Mouse (Mus musculus) adrenal gland, postnatal 25 days (tissue): ENCODE results near the gene Nlrc3. TPM values are rescaled to one million over a fixed set of nuclear protein-coding genes. Genes with fewer than 3 reads are reported as not detected.
"Not testable (repeated sequence)": the region's sequence is repeated elsewhere in the genome, so short reads cannot be mapped to it uniquely, and the experiment has no call there.

Experiments
- DNase-seq: peaks from one replicate; pipeline ENCODE4 v3.0.0; 2021; ENCODE audit warnings: mixed read lengths
- long read RNA-seq: library from polyadenylated mRNA; stranded (forward); transcript quantifications from one replicate; pipeline ENCODE4 v2.0.0, GENCODE M21; 2021
- total RNA-seq: library from RNA; stranded (reverse); gene quantifications from 2 replicates; pipeline ENCODE4 v1.2.3, GENCODE M21; 2021

The Nlrc3 gene
- total RNA-seq = 3.7 and 4.3 TPM in 2 replicates
- long read RNA-seq, partial matches to known transcripts = 1 of 1 reads
- long read RNA-seq, other reads (novel, unspliced or antisense) = 0 of 1 reads

DNA sequence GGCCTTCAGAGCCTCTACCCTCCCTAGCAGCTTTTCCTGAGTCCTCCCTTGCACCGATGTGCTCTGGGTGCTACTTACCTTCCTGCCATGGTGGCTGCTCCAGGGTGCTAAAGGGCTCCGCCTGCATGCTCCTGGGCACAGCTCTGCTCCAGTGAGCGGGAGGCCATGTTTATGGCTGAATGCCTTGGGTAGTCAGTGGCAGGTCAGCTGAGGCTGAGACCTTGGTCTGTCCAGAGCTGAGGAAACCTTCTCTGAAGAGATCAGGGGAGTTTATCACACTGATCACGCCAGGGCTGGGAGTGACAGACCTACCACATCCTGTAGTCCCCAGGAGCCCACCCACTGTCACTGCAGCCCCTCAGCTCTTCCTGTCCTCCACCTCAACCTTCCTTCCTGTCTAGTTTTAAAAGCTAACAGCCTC, at the start of gene Nlrc3:
TSS of gene Nlrc3 (minus strand) at position 382 of the 421 bp plus-strand sequence.
- no peak for DNase-seq

- no peak for DNase-seq
Measured at GRCm38 (mm10) chr16:4022719-4023118, 46.3 kb upstream of the Nlrc3 start.

DNA sequence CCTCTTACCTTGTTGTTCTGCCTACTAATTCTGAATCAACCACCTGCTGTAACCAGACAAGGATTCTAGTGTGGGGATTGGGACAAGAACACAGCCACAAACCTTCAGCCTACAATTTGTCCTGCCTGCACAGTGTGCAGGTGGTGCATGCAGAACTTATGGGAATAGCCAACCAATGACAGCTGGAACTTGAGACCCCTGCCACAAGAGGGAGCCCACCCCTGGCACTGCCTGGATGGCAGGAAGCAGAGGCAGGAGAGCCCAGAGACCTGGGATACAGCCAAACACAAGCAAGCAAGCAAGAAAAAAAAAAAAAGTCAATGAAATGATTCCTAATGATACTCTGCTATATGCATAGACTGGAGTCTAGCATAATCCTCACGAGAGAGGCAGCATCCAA, 44.8 kb upstream of the Nlrc3 start:
- DNase-seq = no peak

DNA sequence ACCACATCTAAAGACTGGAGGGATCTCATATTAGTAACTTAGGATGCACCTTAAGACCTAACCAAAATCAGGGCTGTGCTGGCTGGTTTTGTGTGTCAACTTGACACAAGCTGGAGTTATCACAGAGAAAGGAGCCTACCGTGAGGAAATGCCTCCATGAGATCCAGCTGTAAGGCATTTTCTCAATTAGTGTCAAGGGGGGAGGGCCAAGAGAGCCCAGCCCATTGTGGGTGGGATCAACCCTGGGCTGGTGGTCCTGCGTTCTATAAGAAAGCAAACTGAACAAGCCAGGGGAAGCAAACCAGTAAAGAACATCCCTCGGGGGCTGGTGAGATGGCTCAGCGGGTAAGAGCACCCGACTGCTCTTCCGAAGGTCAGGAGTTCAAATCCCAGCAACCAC, 41.0 kb upstream of the Nlrc3 start:
- not testable (repeated sequence) for DNase-seq

DNA sequence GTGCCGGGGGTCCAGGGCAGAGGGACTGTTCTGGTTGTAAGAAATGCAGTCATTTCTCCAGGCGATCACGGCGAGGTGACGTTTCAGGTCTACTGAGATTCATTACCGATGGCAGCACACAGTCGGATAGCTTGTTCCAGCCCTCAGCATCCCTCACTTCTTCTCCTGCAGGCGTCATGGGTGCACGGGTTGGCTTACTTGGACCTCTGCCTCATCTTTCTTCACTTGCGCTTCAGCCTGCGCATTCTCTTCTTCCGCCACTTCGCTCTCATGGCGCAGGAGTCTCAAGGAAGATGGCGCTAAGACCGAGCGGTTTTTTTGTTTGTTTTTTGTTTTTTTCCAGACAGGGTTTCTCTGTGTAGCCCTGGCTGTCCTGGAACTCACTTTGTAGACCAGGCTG, 40.4 kb upstream of the Nlrc3 start:
- not testable (repeated sequence) for DNase-seq

GRCm38 (mm10) chr16:4014040-4014668, 37.7 kb upstream of the Nlrc3 start:
- no peak for DNase-seq

DNA sequence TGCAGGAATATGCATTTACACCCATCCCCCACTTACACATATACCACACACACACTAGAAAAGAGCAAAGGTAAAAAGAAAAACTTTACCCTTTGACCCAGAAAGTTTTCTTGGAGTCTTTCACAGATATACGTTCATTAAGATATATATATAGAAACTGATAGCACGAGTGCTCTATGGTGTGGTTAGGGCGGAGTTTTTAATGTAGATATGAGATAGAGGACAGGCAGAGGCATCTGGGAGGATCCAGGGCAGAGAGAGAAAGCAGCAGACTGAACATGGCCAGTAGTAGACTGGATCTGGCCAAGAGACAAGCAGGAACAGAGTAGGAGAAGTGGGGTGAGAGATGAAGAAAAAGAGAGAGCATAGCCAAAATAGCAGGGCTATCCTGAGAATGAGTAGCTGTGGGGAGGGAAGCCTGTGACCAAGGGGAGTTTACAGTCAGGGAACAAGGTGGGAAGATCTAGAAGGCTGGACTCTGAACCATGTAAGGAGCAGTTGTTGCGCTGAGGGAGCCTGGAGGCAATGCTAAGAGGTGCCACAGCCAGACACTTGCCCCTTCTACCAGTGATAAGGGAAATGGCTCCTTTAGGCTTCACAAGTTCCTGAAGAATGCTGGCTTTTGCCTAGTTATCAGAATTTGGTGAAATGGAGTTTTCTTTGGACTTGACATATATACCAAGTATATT, 36.6 kb upstream of the Nlrc3 start:
- DNase-seq = no peak

- DNase-seq = peak; percentile 94
Measured at GRCm38 (mm10) chr16:4003489-4004398, 27.3 kb upstream of the Nlrc3 start, which contains the start of gene Slx4. TSS of gene Slx4 (minus strand) at chr16:4003770.

- no peak for DNase-seq
Measured at GRCm38 (mm10) chr16:3988410-3988809, 12.0 kb upstream of the Nlrc3 start.

DNA sequence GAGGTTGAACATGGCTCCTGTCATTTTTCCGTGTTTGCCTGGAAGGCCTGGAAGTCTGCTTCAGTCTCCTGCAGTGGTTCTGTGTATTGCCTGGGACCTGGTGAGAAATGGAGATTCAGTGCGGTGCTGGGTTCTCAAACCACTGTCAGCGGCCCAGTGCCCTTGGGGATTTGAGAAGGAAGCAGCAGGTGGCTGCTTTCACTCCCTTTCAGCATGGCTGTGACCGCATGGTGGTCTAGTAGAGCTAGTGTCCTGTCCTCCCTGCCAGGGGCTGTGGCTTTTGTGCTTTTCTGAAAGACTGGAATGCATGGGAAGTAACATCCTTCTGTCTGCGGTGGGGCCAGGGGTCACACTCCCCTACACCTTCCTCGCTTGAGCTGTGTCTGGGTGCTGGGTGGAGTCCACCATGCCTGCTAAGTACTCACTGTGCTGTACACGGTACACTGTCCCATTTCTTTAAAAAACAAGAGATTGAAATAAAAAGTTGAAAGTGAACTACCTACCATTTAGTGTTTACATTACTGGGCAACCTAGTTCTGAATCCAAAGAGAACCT, 6.8 kb upstream of the Nlrc3 start:
- DNase-seq = no peak

DNA sequence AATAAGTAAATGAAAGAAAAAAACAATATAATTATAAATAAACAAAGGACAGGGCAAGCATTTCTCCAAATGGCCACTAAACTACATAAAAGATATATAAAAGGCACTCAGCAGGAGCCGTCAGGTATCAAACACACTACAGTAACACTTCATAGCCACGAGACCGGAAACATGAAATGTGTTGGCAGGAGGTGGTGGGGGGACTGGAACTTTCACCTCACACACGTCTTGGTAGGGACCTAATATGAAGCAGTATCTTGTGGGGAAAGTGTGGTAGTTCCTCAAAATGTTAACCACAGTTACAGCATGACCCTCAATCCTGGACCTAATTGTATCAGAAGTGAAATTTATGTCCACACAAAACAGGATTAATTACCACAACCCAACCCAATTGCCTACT, 5.7 kb upstream of the Nlrc3 start:
- no peak for DNase-seq

DNA sequence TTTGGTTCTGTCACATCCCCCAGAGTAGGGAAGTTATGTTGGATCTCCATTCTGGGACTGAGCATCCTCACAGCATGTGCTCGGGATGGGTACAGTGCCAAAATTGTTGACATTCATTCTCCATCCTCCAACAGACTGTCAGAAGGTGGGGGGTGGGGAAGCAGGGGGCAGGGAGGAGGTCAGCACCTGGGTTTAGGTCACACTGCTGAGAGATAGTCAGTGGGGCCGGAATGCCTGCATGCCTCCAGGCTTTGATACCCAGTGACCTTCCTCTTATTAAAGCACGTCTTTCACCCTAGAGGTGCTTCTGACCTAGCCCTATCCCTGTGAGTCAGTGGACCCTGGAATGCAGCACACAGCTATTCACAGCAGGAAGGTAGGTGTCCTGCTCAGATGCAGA, 280 bp upstream of the Nlrc3 start:
- DNase-seq = no peak

DNA sequence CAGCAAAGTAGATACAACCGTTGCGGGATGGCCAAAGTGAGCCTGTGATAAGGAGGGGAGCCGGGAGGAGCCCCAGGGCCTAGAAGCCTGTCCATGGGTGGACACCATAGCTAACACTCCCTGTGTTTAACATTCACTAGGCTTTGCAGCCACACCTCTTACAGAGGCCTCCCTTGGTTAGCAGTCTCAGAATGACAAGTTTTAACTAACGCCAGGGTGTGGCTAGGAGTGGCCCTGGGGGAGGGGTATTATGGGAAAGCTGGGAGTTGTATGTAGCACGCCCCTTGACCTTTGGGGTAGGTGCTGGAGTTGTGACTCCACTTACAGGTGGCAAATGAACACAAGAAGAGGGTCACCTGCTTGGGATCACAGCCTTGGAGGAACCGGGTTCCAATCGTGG, 774 bp downstream of the Nlrc3 start:
- DNase-seq = no peak

DNA sequence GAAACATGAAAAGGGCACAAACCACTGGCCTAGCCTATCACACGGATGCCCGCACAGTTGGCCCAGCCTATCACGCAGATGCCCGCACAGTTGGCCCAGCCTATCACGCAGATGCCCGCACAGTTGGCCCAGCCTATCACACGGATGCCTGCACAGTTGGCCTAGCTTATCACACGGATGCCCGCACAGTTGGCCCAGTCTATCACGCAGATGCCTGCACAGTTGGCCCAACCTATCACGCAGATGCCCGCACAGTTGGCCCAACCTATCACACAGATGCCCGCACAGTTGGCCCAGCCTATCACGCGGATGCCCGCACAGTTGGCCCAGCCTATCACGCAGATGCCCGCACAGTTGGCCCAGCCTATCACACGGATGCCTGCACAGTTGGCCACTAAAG, 2.0 kb downstream of the Nlrc3 start:
- DNase-seq = not testable (repeated sequence)

GRCm38 (mm10) chr16:3965534-3965933, 10.9 kb downstream of the Nlrc3 start:
- no peak for DNase-seq

GRCm38 (mm10) chr16:3964990-3965389, 11.4 kb downstream of the Nlrc3 start:
- no peak for DNase-seq

- no peak for DNase-seq
Measured at GRCm38 (mm10) chr16:3959261-3959660, 17.2 kb downstream of the Nlrc3 start.

DNA sequence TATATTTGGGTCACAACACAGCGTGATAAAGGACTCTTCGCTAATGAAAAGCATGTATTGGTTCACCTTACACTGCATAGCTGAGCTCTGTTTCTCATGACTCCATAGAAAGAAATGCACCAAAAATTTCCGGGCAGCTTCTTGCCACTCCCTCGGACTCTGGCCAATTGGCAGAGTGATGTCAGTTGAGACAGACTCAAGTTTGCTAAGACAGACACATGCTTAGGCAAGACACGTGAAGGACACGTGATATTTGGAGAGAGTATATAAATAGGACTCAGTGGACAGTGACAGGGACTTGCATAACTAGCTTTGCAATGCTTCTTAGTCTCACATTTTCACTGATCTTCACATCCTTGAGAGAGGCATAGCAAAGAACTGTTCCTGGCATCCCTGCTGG, 20.1 kb downstream of the Nlrc3 start:
- DNase-seq = peak; percentile 55

GRCm38 (mm10) chr16:3951141-3951540, 25.3 kb downstream of the Nlrc3 start:
- no peak for DNase-seq

GRCm38 (mm10) chr16:3934701-3935100, 41.7 kb downstream of the Nlrc3 start:
- DNase-seq = no peak

- DNase-seq = no peak
Measured at GRCm38 (mm10) chr16:3934091-3934490, 42.3 kb downstream of the Nlrc3 start.

DNA sequence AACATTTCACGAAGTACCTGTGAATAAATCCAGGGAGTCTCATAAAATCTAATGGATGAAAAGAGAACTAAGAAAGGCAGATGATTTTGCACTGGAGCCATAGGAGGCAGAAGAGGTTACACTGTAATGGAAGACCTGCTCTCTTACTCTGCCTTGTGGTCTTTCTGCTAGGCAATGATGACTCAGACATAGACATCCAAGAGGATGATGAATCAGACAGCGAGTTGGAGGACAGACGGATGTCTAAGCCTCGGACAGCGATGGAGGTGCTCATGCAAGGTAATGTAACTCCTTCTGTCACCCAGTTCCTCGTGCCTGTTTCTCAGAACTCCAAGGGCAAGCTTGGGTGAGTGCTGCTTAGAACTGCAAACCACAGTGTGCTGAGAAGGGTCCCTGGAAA, 42.9 kb downstream of the Nlrc3 start:
- no peak for DNase-seq

DNA sequence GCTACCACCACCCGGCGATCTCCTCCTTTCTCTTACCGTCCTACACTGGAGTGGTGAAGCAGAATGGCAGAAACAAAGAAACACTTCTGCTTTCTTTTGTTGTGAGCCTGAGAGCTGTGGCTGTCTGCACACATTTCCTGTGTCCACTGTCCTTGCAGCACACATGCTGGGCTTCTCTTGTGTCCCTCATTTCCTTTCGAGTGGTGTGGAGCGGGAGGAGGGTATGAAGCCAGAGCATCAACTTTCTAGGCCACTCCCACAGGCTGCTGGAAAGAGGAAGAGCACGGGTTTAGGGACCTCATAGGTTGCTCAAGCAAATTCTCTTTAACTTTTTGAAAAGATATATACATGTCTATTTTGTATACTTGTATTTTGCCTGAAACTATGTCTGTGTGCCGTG, 47.3 kb downstream of the Nlrc3 start:
- DNase-seq = no peak
